Mouse (Mus musculus) ES-E14 (cell line): ENCODE results near the gene Gm28374. TPM values are rescaled to one million over a fixed set of nuclear protein-coding genes. Genes with fewer than 3 reads are reported as not detected.

Experiments
- DNase-seq: peaks from one replicate; pipeline ENCODE4 v3.0.0-alpha.2; 2013; ENCODE audit warnings: low read depth, low spot score
- H3K27ac ChIP-seq: 2 replicates; pipeline ENCODE4 v1.5.1; 2012; ENCODE audit warnings: low read depth, mild to moderate bottlenecking, low read length, moderate library complexity, mixed read lengths; ENCODE audit not compliant: poor library complexity, insufficient read depth, severe bottlenecking
- H3K36me3 ChIP-seq: 2 replicates; pipeline ENCODE4 v1.6.1; 2012; ENCODE audit warnings: mild to moderate bottlenecking, low read length, moderate library complexity, mixed read lengths; ENCODE audit not compliant: control insufficient read depth, poor library complexity, insufficient read depth, severe bottlenecking
- H3K4me1 ChIP-seq, 2 experiments: fragments of 150-350 bp in 1 of 2; sonication (generic) in 1 of 2; 2 replicates each; pipeline ENCODE4 v1.6.1; 2012; ENCODE audit warnings: low read length in 2 of 2, mild to moderate bottlenecking in 1 of 2, mixed read lengths in 1 of 2; ENCODE audit not compliant: control insufficient read depth in 2 of 2, insufficient read depth in 2 of 2, poor library complexity in 1 of 2
- H3K4me3 ChIP-seq, 2 experiments: fragments of 150-350 bp in 1 of 2; sonication (generic) in 1 of 2; 2 replicates each; pipeline ENCODE4 v1.5.1; 2012; ENCODE audit warnings: low read length in 2 of 2, low read depth in 1 of 2, mild to moderate bottlenecking in 1 of 2, mixed read lengths in 1 of 2; ENCODE audit not compliant: insufficient read depth in 1 of 2, poor library complexity in 1 of 2, severe bottlenecking in 1 of 2
- H3K9ac ChIP-seq: 2 replicates; pipeline ENCODE4 v1.6.1; 2012; ENCODE audit warnings: low read depth, mild to moderate bottlenecking, low read length, mixed read lengths; ENCODE audit not compliant: poor library complexity, insufficient read depth, severe bottlenecking
- H3K9me3 ChIP-seq: fragments of 150-350 bp; sonication (generic); 2 replicates; pipeline ENCODE4 v1.6.1; 2012; ENCODE audit warnings: low read depth, mild to moderate bottlenecking, low read length; ENCODE audit not compliant: control insufficient read depth, insufficient read depth
- CHD2 ChIP-seq: IDR thresholded peaks from 2 replicates; pipeline ENCODE4 v1.6.1; 2014; ENCODE audit warnings: mild to moderate bottlenecking, low read depth, low read length, inconsistent platforms
- HCFC1 ChIP-seq: IDR thresholded peaks from 2 replicates; pipeline ENCODE4 v1.6.1; 2012; ENCODE audit warnings: low read length, inconsistent platforms, borderline replicate concordance; ENCODE audit not compliant: insufficient read depth
- MAFK ChIP-seq: IDR thresholded peaks from 2 replicates; pipeline ENCODE4 v1.6.1; 2014; ENCODE audit warnings: mild to moderate bottlenecking, low read depth, low read length, inconsistent platforms; ENCODE audit not compliant: insufficient read depth
- ZC3H11A ChIP-seq: IDR thresholded peaks from 2 replicates; pipeline ENCODE4 v1.6.1; 2012; ENCODE audit warnings: low read depth, mild to moderate bottlenecking, inconsistent platforms, low read length, borderline replicate concordance
- ZNF384 ChIP-seq: IDR thresholded peaks from 2 replicates; pipeline ENCODE4 v1.6.1; 2012; ENCODE audit warnings: low read depth, low read length, inconsistent platforms
- in situ Hi-C, 2 experiments: fragments of 600-800 bp; cut with MboI; formaldehyde crosslinking; loops; one replicate each; pipeline ENCODE4 v1.15.1; 2025; ENCODE audit warnings: low sequenced_read_pairs in 2 of 2, inconsistent platforms in 1 of 2; ENCODE audit not compliant: unreplicated experiment in 2 of 2
- total RNA-seq: library from RNA; depleted of rRNA; stranded (reverse); fragments of 300-350 nt; gene quantifications from 2 replicates; pipeline ENCODE4 v1.2.3, GENCODE M21; 2012

Gm28374 gene
- total RNA-seq, 1 experiment, result 0.54 TPM

GRCm38 (mm10) chr19:6117986-6118676, 36.1 kb upstream of the Gm28374 start, which contains the start of gene Sac3d1:
Gene Sac3d1 (minus strand): TSS chr19:6118650.
- peak within 1 kb of the TSS; percentile 75 for H3K27ac ChIP-seq
- peak within 1 kb of the TSS; percentile 86 to 96 for H3K4me3 ChIP-seq
- peaks cover 18% of the 10 kb centered on the region for H3K36me3 ChIP-seq
- DNase-seq, result peak; percentile 92
- TF ChIP-seq MAFK, result no peak
- TF ChIP-seq ZNF384, result no peak
- peak; percentile 84 for TF ChIP-seq HCFC1
- TF ChIP-seq CHD2, result 0 out of 2 replicates have a peak, but pooled peaks have one; percentile 0
- TF ChIP-seq ZC3H11A, result no peak
- in situ Hi-C loops, result no loop called here
- H3K9me3 ChIP-seq, result no peaks in the 10 kb centered on the region
- peak within 1 kb of the TSS; percentile 92 for H3K9ac ChIP-seq
- peaks cover 2 to 17% of the 10 kb centered on the region in 2 experiments; a peak in 1 of 4 replicates for H3K4me1 ChIP-seq

GRCm38 (mm10) chr19:6117346-6117985, 35.4 kb upstream of the Gm28374 start:
- no peaks in the 10 kb centered on the region for H3K9me3 ChIP-seq
- peak overlapping the region; percentile 75 for H3K27ac ChIP-seq
- DNase-seq, result no peak
- peaks cover 2 to 17% of the 10 kb centered on the region in 2 experiments; a peak in 1 of 4 replicates for H3K4me1 ChIP-seq
- H3K4me3 ChIP-seq, result peak overlapping the region; percentile 86 to 96
- in situ Hi-C loops, result no loop called here
- H3K36me3 ChIP-seq, result peaks cover 18% of the 10 kb centered on the region
- peak overlapping the region; percentile 92 for H3K9ac ChIP-seq
- no peak for TF ChIP-seq ZC3H11A
- TF ChIP-seq CHD2, result no peak
- no peak for TF ChIP-seq HCFC1
- no peak for TF ChIP-seq MAFK
- no peak for TF ChIP-seq ZNF384

GRCm38 (mm10) chr19:6116113-6116850, 34.2 kb upstream of the Gm28374 start:
- peaks cover 18% of the 10 kb centered on the region for H3K36me3 ChIP-seq
- no peaks in the 10 kb centered on the region for H3K9me3 ChIP-seq
- no peak overlapping the region for H3K4me3 ChIP-seq
- peaks cover 2 to 8% of the 10 kb centered on the region in 2 experiments; a peak in 1 of 4 replicates for H3K4me1 ChIP-seq
- TF ChIP-seq HCFC1 (no peak), ZC3H11A (no peak), ZNF384 (no peak)
- H3K27ac ChIP-seq, result no peak overlapping the region
- DNase-seq, result no peak
- H3K9ac ChIP-seq, result peak overlapping the region; percentile 6; the same call in 1 of the 2 replicates
- in situ Hi-C loops, result no loop called here

- Histone ChIP-seq H3K27ac (no peak overlapping the region), H3K4me3 (no peak overlapping the region), H3K36me3 (peaks cover 18% of the 10 kb centered on the region), H3K4me1 (peaks cover 0 to 3% of the 10 kb centered on the region in 2 experiments; a peak in 1 of 4 replicates), H3K9me3 (no peaks in the 10 kb centered on the region), H3K9ac (no peak overlapping the region)
- no peak for TF ChIP-seq ZNF384
- TF ChIP-seq CHD2, result no peak
- no peak for TF ChIP-seq HCFC1
- TF ChIP-seq MAFK, result no peak
- no peak for TF ChIP-seq ZC3H11A
- no peak for DNase-seq
- in situ Hi-C loops, result no loop called here
Measured at GRCm38 (mm10) chr19:6113116-6113515, 31.1 kb upstream of the Gm28374 start.
